Mouse (Mus musculus) liver, postnatal 0 days (tissue): ENCODE data around the gene Nfat5.

Source experiments
- CTCF ChIP-seq: sonication (generic); IDR thresholded peaks from 2 replicates; pipeline ENCODE4 v1.5.1; 2016; ENCODE audit warnings: antibody characterized with exemption, low read depth
- EP300 ChIP-seq: IDR thresholded peaks from 2 replicates; pipeline ENCODE4 v1.6.1; 2016; ENCODE audit warnings: antibody characterized with exemption, low read depth, mild to moderate bottlenecking

DNA sequence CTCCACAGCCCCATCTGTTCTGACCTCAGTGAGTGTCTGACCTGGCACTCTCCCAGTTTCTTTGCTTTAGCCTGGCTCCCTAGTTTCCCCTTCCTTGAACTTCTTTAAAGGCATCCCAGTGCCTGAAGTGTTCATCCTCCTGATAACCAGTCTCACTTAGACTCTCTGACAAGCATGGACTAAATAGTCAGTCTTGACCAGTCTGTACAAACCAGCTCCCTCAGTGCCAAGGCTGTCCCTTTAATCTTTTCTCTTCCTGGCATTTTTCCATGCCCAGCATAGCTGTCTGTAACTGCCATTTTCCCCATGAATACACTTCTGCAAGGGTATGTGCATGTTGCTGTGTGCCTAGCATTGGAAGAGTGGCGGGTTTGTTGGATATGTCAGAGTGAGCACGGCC is 91.8 kb downstream of the Nfat5 start:
- TF ChIP-seq CTCF (no peak), EP300 (no peak)
